Mouse (Mus musculus): ENCODE results near the gene Zfp618. TPM values are rescaled to one million over a fixed set of nuclear protein-coding genes. Genes with fewer than 3 reads are reported as not detected.
A peak's percentile ranks its signal among the peaks of the same experiment; 100 is the strongest.

Zfp618 gene
- polyA plus RNA-seq, 1 experiment from 2014 or later: 26.6 TPM

GRCm38 (mm10) chr4:62993190-62993589 lies 27.8 kb downstream of the Zfp618 start:
- TF ChIP-seq CTCF (IDR thresholded peaks at IDR 0.05; ENCODE audit: low read depth): no peak
- 0 out of 2 replicates have a peak, but pooled peaks cover 3% of the 10 kb centered on the region for H3K36me3 ChIP-seq (ENCODE audit: insufficient read depth, low read length)
- no peaks in the 10 kb centered on the region for H3K9me3 ChIP-seq (replicated peaks; ENCODE audit: low read length)
- H3K27me3 ChIP-seq (ENCODE audit: insufficient read depth, low read length): no peaks in the 10 kb centered on the region
- H3K27ac ChIP-seq: no peak overlapping the region
- peaks cover 7% of the 10 kb centered on the region for H3K4me1 ChIP-seq (replicated peaks; ENCODE audit: insufficient read depth, low read length)
- no peak for DNase-seq (ENCODE audit: low spot score)
- WGBS: 75% methylated on average over 2 of the region's 2 CpGs
- no peak overlapping the region for H3K4me3 ChIP-seq (replicated peaks; ENCODE audit: low read depth, low read length)
- ATAC-seq (replicated peaks; ENCODE audit: low FRiP score, low read depth): no peak
- H3K9ac ChIP-seq (ENCODE audit: low read depth, low read length): no peak overlapping the region
- H3K4me2 ChIP-seq (ENCODE audit: low read length): no peak overlapping the region

- Histone ChIP-seq H3K9ac (ENCODE audit: low read depth, low read length) (no peak overlapping the region), H3K36me3 (ENCODE audit: insufficient read depth, low read length) (0 out of 2 replicates have a peak, but pooled peaks cover 3% of the 10 kb centered on the region), H3K9me3 (replicated peaks; ENCODE audit: low read length) (no peaks in the 10 kb centered on the region), H3K27ac (peak overlapping the region; percentile 50; the same call in 1 of the 2 replicates), H3K4me1 (replicated peaks; ENCODE audit: insufficient read depth, low read length) (peaks cover 23% of the 10 kb centered on the region), H3K4me3 (replicated peaks; ENCODE audit: low read depth, low read length) (no peak overlapping the region), H3K4me2 (ENCODE audit: low read length) (no peak overlapping the region), H3K27me3 (ENCODE audit: insufficient read depth, low read length) (no peaks in the 10 kb centered on the region)
- 89% methylated on average over 6 of the region's 6 CpGs for WGBS
- TF ChIP-seq CTCF (IDR thresholded peaks at IDR 0.05; ENCODE audit: low read depth): no peak
- ATAC-seq (replicated peaks; ENCODE audit: low FRiP score, low read depth) (no peak), DNase-seq (ENCODE audit: low spot score) (no peak)
Observed at GRCm38 (mm10) chr4:62997606-62998005, 32.2 kb downstream of the Zfp618 start.

GRCm38 (mm10) chr4:62998431-62998835 lies 33.1 kb downstream of the Zfp618 start:
- Histone ChIP-seq H3K27me3 (ENCODE audit: insufficient read depth, low read length) (no peaks in the 10 kb centered on the region), H3K4me2 (ENCODE audit: low read length) (no peak overlapping the region), H3K9ac (ENCODE audit: low read depth, low read length) (0 out of 2 replicates have a peak overlapping the region, but pooled peaks have one; percentile 6), H3K9me3 (replicated peaks; ENCODE audit: low read length) (no peaks in the 10 kb centered on the region), H3K27ac (peak overlapping the region; percentile 50), H3K4me3 (replicated peaks; ENCODE audit: low read depth, low read length) (no peak overlapping the region), H3K36me3 (ENCODE audit: insufficient read depth, low read length) (0 out of 2 replicates have a peak, but pooled peaks cover 3% of the 10 kb centered on the region), H3K4me1 (replicated peaks; ENCODE audit: insufficient read depth, low read length) (peaks cover 23% of the 10 kb centered on the region)
- no peak for TF ChIP-seq CTCF (IDR thresholded peaks at IDR 0.05; ENCODE audit: low read depth)
- peak; percentile 91 for DNase-seq (ENCODE audit: low spot score)
- 20% methylated on average over 5 of the region's 5 CpGs for WGBS
- ATAC-seq (replicated peaks; ENCODE audit: low FRiP score, low read depth): peak; percentile 33; the same call in 1 of the 2 replicates

GRCm38 (mm10) chr4:62998908-62999307 lies 33.5 kb downstream of the Zfp618 start:
- Histone ChIP-seq H3K4me2 (ENCODE audit: low read length) (no peak overlapping the region), H3K36me3 (ENCODE audit: insufficient read depth, low read length) (0 out of 2 replicates have a peak, but pooled peaks cover 3% of the 10 kb centered on the region), H3K4me1 (replicated peaks; ENCODE audit: insufficient read depth, low read length) (peaks cover 23% of the 10 kb centered on the region), H3K27me3 (ENCODE audit: insufficient read depth, low read length) (no peaks in the 10 kb centered on the region), H3K9ac (ENCODE audit: low read depth, low read length) (0 out of 2 replicates have a peak overlapping the region, but pooled peaks have one; percentile 6), H3K9me3 (replicated peaks; ENCODE audit: low read length) (no peaks in the 10 kb centered on the region), H3K4me3 (replicated peaks; ENCODE audit: low read depth, low read length) (no peak overlapping the region), H3K27ac (peak overlapping the region; percentile 50)
- no peak for TF ChIP-seq CTCF (IDR thresholded peaks at IDR 0.05; ENCODE audit: low read depth)
- 41% methylated on average over 6 of the region's 6 CpGs for WGBS
- DNase-seq (ENCODE audit: low spot score) (peak; percentile 50), ATAC-seq (replicated peaks; ENCODE audit: low FRiP score, low read depth) (0 out of 2 replicates have a peak, but pooled peaks have one; percentile 27)

GRCm38 (mm10) chr4:62999321-62999720 lies 33.9 kb downstream of the Zfp618 start:
- Histone ChIP-seq H3K4me2 (ENCODE audit: low read length) (no peak overlapping the region), H3K27ac (peak overlapping the region; percentile 50), H3K4me1 (replicated peaks; ENCODE audit: insufficient read depth, low read length) (peaks cover 23% of the 10 kb centered on the region), H3K9me3 (replicated peaks; ENCODE audit: low read length) (no peaks in the 10 kb centered on the region), H3K36me3 (ENCODE audit: insufficient read depth, low read length) (0 out of 2 replicates have a peak, but pooled peaks cover 3% of the 10 kb centered on the region), H3K4me3 (replicated peaks; ENCODE audit: low read depth, low read length) (no peak overlapping the region), H3K9ac (ENCODE audit: low read depth, low read length) (no peak overlapping the region), H3K27me3 (ENCODE audit: insufficient read depth, low read length) (no peaks in the 10 kb centered on the region)
- no peak for DNase-seq (ENCODE audit: low spot score)
- TF ChIP-seq CTCF (IDR thresholded peaks at IDR 0.05; ENCODE audit: low read depth): no peak
- ATAC-seq (replicated peaks; ENCODE audit: low FRiP score, low read depth): peak; percentile 26
- WGBS: 60% methylated on average over 4 of the region's 4 CpGs

- WGBS: 62% methylated on average over 7 of the region's 7 CpGs
- DNase-seq (ENCODE audit: low spot score): no peak
- TF ChIP-seq CTCF (IDR thresholded peaks at IDR 0.05; ENCODE audit: low read depth): no peak
- Histone ChIP-seq H3K4me1 (replicated peaks; ENCODE audit: insufficient read depth, low read length) (peaks cover 23% of the 10 kb centered on the region), H3K9ac (ENCODE audit: low read depth, low read length) (no peak overlapping the region), H3K9me3 (replicated peaks; ENCODE audit: low read length) (no peaks in the 10 kb centered on the region), H3K4me3 (replicated peaks; ENCODE audit: low read depth, low read length) (no peak overlapping the region), H3K36me3 (ENCODE audit: insufficient read depth, low read length) (0 out of 2 replicates have a peak, but pooled peaks cover 3% of the 10 kb centered on the region), H3K27me3 (ENCODE audit: insufficient read depth, low read length) (no peaks in the 10 kb centered on the region), H3K27ac (no peak overlapping the region), H3K4me2 (ENCODE audit: low read length) (no peak overlapping the region)
- ATAC-seq (replicated peaks; ENCODE audit: low FRiP score, low read depth): no peak
Observed at GRCm38 (mm10) chr4:62999916-63000315, 34.5 kb downstream of the Zfp618 start.

Measured in kidney, postnatal 0 days (tissue).